Mouse (Mus musculus): ENCODE measurements around the gene Tnfsf13. TPM values are rescaled to one million over a fixed set of nuclear protein-coding genes. Genes with fewer than 3 reads are reported as not detected.
"Not testable (repeated sequence)": the region's sequence is repeated elsewhere in the genome, so short reads cannot be mapped to it uniquely, and the experiment has no call there.

Gene Tnfsf13
- polyA plus RNA-seq, 1 experiment from 2014 or later = 1.0 TPM

DNA sequence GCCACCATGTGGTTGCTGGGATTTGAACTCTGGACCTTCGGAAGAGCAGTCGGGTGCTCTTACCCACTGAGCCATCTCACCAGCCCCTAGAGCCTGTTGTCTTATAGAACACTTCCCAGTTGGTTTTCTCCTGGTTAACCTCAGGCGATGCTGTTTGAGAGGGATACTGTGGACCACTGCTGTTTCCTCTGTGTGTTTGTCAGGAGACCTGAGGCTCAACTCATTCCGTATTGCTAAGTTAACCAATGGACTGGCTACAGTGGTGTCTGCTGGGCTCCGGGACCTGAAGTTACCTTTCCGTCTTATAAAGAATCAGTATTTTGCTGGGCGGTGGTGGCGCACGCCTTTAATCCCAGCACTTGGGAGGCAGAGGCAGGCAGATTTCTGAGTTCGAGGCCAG, 17.3 kb upstream of the Tnfsf13 start:
- 94% methylated on average over 10 of the region's 10 CpGs for WGBS
- H3K9ac ChIP-seq = not testable (repeated sequence)

GRCm38 (mm10) chr11:69699595-69699994, 14.0 kb upstream of the Tnfsf13 start:
- H3K36me3 ChIP-seq = no peaks in the 10 kb centered on the region
- H3K4me1 ChIP-seq = peaks cover 13% of the 10 kb centered on the region
- H3K9me3 ChIP-seq = no peaks in the 10 kb centered on the region
- no peak overlapping the region for H3K9ac ChIP-seq
- 37% methylated on average over 1 of the region's 1 CpGs for WGBS
- H3K4me3 ChIP-seq = no peak overlapping the region
- no peak overlapping the region for H3K27ac ChIP-seq
- H3K27me3 ChIP-seq = no peaks in the 10 kb centered on the region
- ATAC-seq (ENCODE audit: borderline replicate concordance, extremely low read depth, low FRiP score, low TSS enrichment) = no peak
- H3K4me2 ChIP-seq = no peak overlapping the region

More for the DNA sequence above, 17.3 kb upstream of the Tnfsf13 start:
- ATAC-seq (ENCODE audit: borderline replicate concordance, extremely low read depth, low FRiP score, low TSS enrichment); H3K27ac ChIP-seq; H3K27me3 ChIP-seq; H3K36me3 ChIP-seq; H3K9me3 ChIP-seq; H3K4me2 ChIP-seq; H3K4me3 ChIP-seq; H3K4me1 ChIP-seq: not testable (repeated sequence)

DNA sequence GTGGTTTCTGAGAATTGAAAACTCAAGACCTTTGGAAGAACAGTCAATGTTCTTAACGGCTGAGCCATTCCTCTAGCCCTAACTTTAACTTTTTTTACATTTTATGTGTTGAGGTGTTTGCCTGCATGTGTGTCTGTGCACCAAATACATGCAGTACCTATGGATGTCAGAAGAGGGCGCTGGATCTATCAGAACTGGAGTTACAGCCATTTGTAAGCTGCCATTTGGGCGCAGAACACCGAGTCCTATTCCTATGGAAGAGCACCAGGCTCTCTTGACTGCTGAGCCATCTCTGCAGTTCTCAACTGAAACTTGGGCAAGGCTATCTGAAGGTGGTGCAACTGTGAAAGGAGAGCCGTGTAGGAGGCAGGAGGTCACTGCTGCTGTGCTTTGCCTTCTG, 13.0 kb upstream of the Tnfsf13 start:
- Histone ChIP-seq H3K4me1 (peaks cover 13% of the 10 kb centered on the region), H3K9me3 (no peaks in the 10 kb centered on the region), H3K27me3 (no peaks in the 10 kb centered on the region), H3K9ac (no peak overlapping the region), H3K36me3 (no peaks in the 10 kb centered on the region), H3K4me3 (no peak overlapping the region), H3K27ac (no peak overlapping the region), H3K4me2 (no peak overlapping the region)
- no peak for ATAC-seq (ENCODE audit: borderline replicate concordance, extremely low read depth, low FRiP score, low TSS enrichment)
- 68% methylated on average over 5 of the region's 5 CpGs for WGBS

- no peak overlapping the region for H3K27ac ChIP-seq
- no peak overlapping the region for H3K4me3 ChIP-seq
- no peaks in the 10 kb centered on the region for H3K9me3 ChIP-seq
- WGBS = 88% methylated on average over 3 of the region's 3 CpGs
- no peak for ATAC-seq (ENCODE audit: borderline replicate concordance, extremely low read depth, low FRiP score, low TSS enrichment)
- peaks cover 13% of the 10 kb centered on the region for H3K4me1 ChIP-seq
- H3K4me2 ChIP-seq = no peak overlapping the region
- H3K9ac ChIP-seq = no peak overlapping the region
- no peaks in the 10 kb centered on the region for H3K36me3 ChIP-seq
- H3K27me3 ChIP-seq = no peaks in the 10 kb centered on the region
These were observed 11.8 kb upstream of the Tnfsf13 start for GRCm38 (mm10) chr11:69697396-69697795.

GRCm38 (mm10) chr11:69695361-69696181, 10.0 kb upstream of the Tnfsf13 start, which contains the start of the genes Tnfsf12 and Tnfsfm13:
Gene Tnfsf12 (minus strand): TSS chr11:69695849.
Gene Tnfsfm13 (minus strand): TSS chr11:69696098.
- 2% methylated on average over 31 of the region's 41 CpGs for WGBS
- Histone ChIP-seq H3K4me3 (peak within 1 kb of the TSS; percentile 59), H3K9ac (peak within 1 kb of the TSS; percentile 69), H3K4me2 (peak within 1 kb of the TSS; percentile 91), H3K27ac (peak within 1 kb of the TSS; percentile 86), H3K36me3 (no peaks in the 10 kb centered on the region), H3K9me3 (no peaks in the 10 kb centered on the region), H3K4me1 (peaks cover 13% of the 10 kb centered on the region), H3K27me3 (no peaks in the 10 kb centered on the region)
- ATAC-seq (ENCODE audit: borderline replicate concordance, extremely low read depth, low FRiP score, low TSS enrichment) = peak; percentile 86

DNA sequence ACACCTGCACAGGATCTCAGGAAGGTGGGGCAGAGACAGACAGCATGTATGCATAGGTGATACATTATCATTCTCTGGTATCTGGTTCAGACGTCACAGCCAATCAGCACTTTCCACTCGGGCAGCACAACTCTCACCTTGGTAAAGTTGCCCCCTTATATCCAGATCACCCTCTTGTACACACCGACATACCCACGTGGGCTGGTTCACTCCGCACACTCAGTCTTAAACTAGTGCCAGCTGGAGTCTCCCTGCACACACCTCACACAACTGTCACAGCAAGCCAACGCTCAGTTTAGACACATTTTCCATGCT, 9.4 kb upstream of the Tnfsf13 start:
- Histone ChIP-seq H3K4me3 (peak overlapping the region; percentile 59), H3K4me1 (peaks cover 13% of the 10 kb centered on the region), H3K36me3 (no peaks in the 10 kb centered on the region), H3K4me2 (peak overlapping the region; percentile 91), H3K27me3 (no peaks in the 10 kb centered on the region), H3K9me3 (no peaks in the 10 kb centered on the region), H3K27ac (peak overlapping the region; percentile 86; the same call in 1 of the 2 replicates), H3K9ac (peak overlapping the region; percentile 69)
- 14% methylated on average over 6 of the region's 6 CpGs for WGBS
- peak; percentile 15; the same call in 1 of the 2 replicates for ATAC-seq (ENCODE audit: borderline replicate concordance, extremely low read depth, low FRiP score, low TSS enrichment)

- Histone ChIP-seq H3K4me1 (peaks cover 13% of the 10 kb centered on the region), H3K36me3 (no peaks in the 10 kb centered on the region), H3K27ac (no peak overlapping the region), H3K9ac (no peak overlapping the region), H3K4me2 (no peak overlapping the region), H3K4me3 (no peak overlapping the region), H3K9me3 (no peaks in the 10 kb centered on the region), H3K27me3 (no peaks in the 10 kb centered on the region)
- ATAC-seq (ENCODE audit: borderline replicate concordance, extremely low read depth, low FRiP score, low TSS enrichment) = no peak
- WGBS = 58% methylated on average over 11 of the region's 11 CpGs
These were observed 7.9 kb upstream of the Tnfsf13 start for GRCm38 (mm10) chr11:69693421-69693965.

GRCm38 (mm10) chr11:69692863-69693262, 7.3 kb upstream of the Tnfsf13 start:
- H3K9me3 ChIP-seq = no peaks in the 10 kb centered on the region
- H3K4me3 ChIP-seq = no peak overlapping the region
- H3K27me3 ChIP-seq = no peaks in the 10 kb centered on the region
- WGBS = 83% methylated on average over 6 of the region's 6 CpGs
- ATAC-seq (ENCODE audit: borderline replicate concordance, extremely low read depth, low FRiP score, low TSS enrichment) = no peak
- H3K27ac ChIP-seq = no peak overlapping the region
- no peaks in the 10 kb centered on the region for H3K36me3 ChIP-seq
- H3K9ac ChIP-seq = no peak overlapping the region
- H3K4me2 ChIP-seq = no peak overlapping the region
- H3K4me1 ChIP-seq = peaks cover 13% of the 10 kb centered on the region

DNA sequence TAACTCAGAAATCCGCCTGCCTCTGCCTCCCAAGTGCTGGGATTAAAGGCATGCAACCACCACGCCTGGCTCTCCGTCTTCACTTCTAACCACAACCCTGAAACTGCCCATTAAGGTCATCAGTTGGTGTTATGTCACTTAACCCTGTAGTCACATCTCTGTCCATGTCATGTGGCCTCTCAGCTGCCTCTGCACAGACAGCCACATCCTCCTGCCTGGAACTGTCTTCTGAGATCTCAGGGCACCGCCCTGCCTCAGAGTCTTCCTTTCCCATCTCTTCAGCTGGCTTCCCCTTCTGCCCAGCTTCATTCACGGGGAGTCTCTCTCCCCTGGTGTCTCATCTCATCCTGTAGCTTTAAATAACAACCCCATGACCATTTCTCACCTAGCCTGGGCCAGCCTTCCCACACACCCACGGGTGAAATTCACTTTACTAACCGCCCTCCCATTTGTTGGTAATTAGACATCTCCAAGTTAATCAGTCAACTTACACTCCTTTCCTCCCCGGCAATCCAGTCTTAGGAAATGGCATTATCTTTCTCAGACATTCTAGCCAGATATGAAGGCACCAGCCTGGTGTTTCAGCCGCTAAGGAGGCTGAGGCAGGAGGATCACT, 6.7 kb upstream of the Tnfsf13 start:
- H3K4me2 ChIP-seq = no peak overlapping the region
- H3K4me1 ChIP-seq = peaks cover 13% of the 10 kb centered on the region
- no peak overlapping the region for H3K27ac ChIP-seq
- H3K4me3 ChIP-seq = no peak overlapping the region
- no peaks in the 10 kb centered on the region for H3K27me3 ChIP-seq
- H3K9me3 ChIP-seq = no peaks in the 10 kb centered on the region
- H3K9ac ChIP-seq = no peak overlapping the region
- ATAC-seq (ENCODE audit: borderline replicate concordance, extremely low read depth, low FRiP score, low TSS enrichment) = no peak
- no peaks in the 10 kb centered on the region for H3K36me3 ChIP-seq
- WGBS = 71% methylated on average over 9 of the region's 9 CpGs

- no peak overlapping the region for H3K27ac ChIP-seq
- H3K4me1 ChIP-seq = peaks cover 24% of the 10 kb centered on the region
- H3K4me3 ChIP-seq = no peak overlapping the region
- no peaks in the 10 kb centered on the region for H3K27me3 ChIP-seq
- H3K9me3 ChIP-seq = no peaks in the 10 kb centered on the region
- WGBS = 88% methylated on average over 1 of the region's 1 CpGs
- no peak overlapping the region for H3K9ac ChIP-seq
- no peaks in the 10 kb centered on the region for H3K36me3 ChIP-seq
- no peak for ATAC-seq (ENCODE audit: borderline replicate concordance, extremely low read depth, low FRiP score, low TSS enrichment)
- no peak overlapping the region for H3K4me2 ChIP-seq
These were observed 4.3 kb upstream of the Tnfsf13 start for GRCm38 (mm10) chr11:69689891-69690290.

- peak overlapping the region; percentile 45; the same call in 1 of the 2 replicates for H3K4me2 ChIP-seq
- no peak overlapping the region for H3K4me3 ChIP-seq
- H3K9ac ChIP-seq = peak overlapping the region; percentile 16; the same call in 1 of the 2 replicates
- ATAC-seq (ENCODE audit: borderline replicate concordance, extremely low read depth, low FRiP score, low TSS enrichment) = no peak
- H3K27ac ChIP-seq = peak overlapping the region; percentile 93
- no peaks in the 10 kb centered on the region for H3K36me3 ChIP-seq
- H3K9me3 ChIP-seq = no peaks in the 10 kb centered on the region
- no peaks in the 10 kb centered on the region for H3K27me3 ChIP-seq
- peaks cover 39% of the 10 kb centered on the region for H3K4me1 ChIP-seq
- 44% methylated on average over 5 of the region's 5 CpGs for WGBS
These were observed 1.5 kb upstream of the Tnfsf13 start for GRCm38 (mm10) chr11:69687061-69687460.

- H3K27ac ChIP-seq = peak overlapping the region; percentile 93
- H3K27me3 ChIP-seq = no peaks in the 10 kb centered on the region
- H3K36me3 ChIP-seq = no peaks in the 10 kb centered on the region
- H3K9me3 ChIP-seq = no peaks in the 10 kb centered on the region
- peaks cover 39% of the 10 kb centered on the region for H3K4me1 ChIP-seq
- 0 out of 2 replicates have a peak overlapping the region, but pooled peaks have one; percentile 15 for H3K9ac ChIP-seq
- no peak for ATAC-seq (ENCODE audit: borderline replicate concordance, extremely low read depth, low FRiP score, low TSS enrichment)
- 9% methylated on average over 4 of the region's 4 CpGs for WGBS
- H3K4me3 ChIP-seq = no peak overlapping the region
- peak overlapping the region; percentile 45; the same call in 1 of the 2 replicates for H3K4me2 ChIP-seq
These were observed 793 bp upstream of the Tnfsf13 start for GRCm38 (mm10) chr11:69686377-69686776.

All from lung, embryonic 15.5 days (tissue).